Mouse (Mus musculus): ENCODE data around the gene Ly6g6e. TPM values are rescaled to one million over a fixed set of nuclear protein-coding genes. Genes with fewer than 3 reads are reported as not detected.

Gene Ly6g6e
- total RNA-seq, 1 experiment, result 13.4 TPM

- peak within 1 kb of the TSS; percentile 46 for H3K9ac ChIP-seq (ENCODE audit: insufficient read depth, low read depth, low read length, poor library complexity, severe bottlenecking)
- no peak within 1 kb of the TSS for H3K27ac ChIP-seq (ENCODE audit: insufficient read depth, low read depth, low read length, poor library complexity, severe bottlenecking)
- in situ Hi-C loops (cut with MboI; ENCODE audit: low sequenced_read_pairs in 2 of 2, unreplicated experiment in 2 of 2), result no loop called here
- peak within 1 kb of the TSS; percentile 58 to 76 for H3K4me3 ChIP-seq (ENCODE audit: insufficient read depth in 1 of 2, low read depth in 1 of 2, low read length in 2 of 2, poor library complexity in 1 of 2, severe bottlenecking in 1 of 2)
- peaks cover 10% of the 10 kb centered on the region; the same call in 1 of the 2 replicates for H3K36me3 ChIP-seq (ENCODE audit: control insufficient read depth, insufficient read depth, low read length, poor library complexity, severe bottlenecking)
- no peaks in the 10 kb centered on the region for H3K9me3 ChIP-seq (ENCODE audit: control insufficient read depth, insufficient read depth, low read depth, low read length)
- DNase-seq (ENCODE audit: low read depth, low spot score), result no peak
- TF ChIP-seq CHD2 (IDR thresholded peaks at IDR 0.05; ENCODE audit: low read depth, low read length) (no peak), HCFC1 (IDR thresholded peaks at IDR 0.05; ENCODE audit: borderline replicate concordance, insufficient read depth, low read length) (no peak), ZC3H11A (IDR thresholded peaks at IDR 0.05; ENCODE audit: borderline replicate concordance, low read depth, low read length) (no peak), ZNF384 (IDR thresholded peaks at IDR 0.05; ENCODE audit: low read depth, low read length) (no peak), MAFK (IDR thresholded peaks at IDR 0.05; ENCODE audit: insufficient read depth, low read depth, low read length) (no peak)
- H3K4me1 ChIP-seq (ENCODE audit: control insufficient read depth in 2 of 2, insufficient read depth in 2 of 2, low read length in 2 of 2, poor library complexity in 1 of 2), result peaks cover 2 to 4% of the 10 kb centered on the region in 2 experiments; a peak in 2 of 4 replicates
Observed at GRCm38 (mm10) chr17:35126206-35126611, 49.5 kb downstream of the Ly6g6e start, which contains the start of gene D17H6S53E. TSS of gene D17H6S53E (plus strand) at chr17:35126373.

- peaks cover 10% of the 10 kb centered on the region; the same call in 1 of the 2 replicates for H3K36me3 ChIP-seq (ENCODE audit: control insufficient read depth, insufficient read depth, low read length, poor library complexity, severe bottlenecking)
- no peak for DNase-seq (ENCODE audit: low read depth, low spot score)
- H3K4me3 ChIP-seq (ENCODE audit: insufficient read depth in 1 of 2, low read depth in 1 of 2, low read length in 2 of 2, poor library complexity in 1 of 2, severe bottlenecking in 1 of 2), result 0 out of 4 replicates have a peak overlapping the region, but pooled peaks of 1 of the 2 experiments have one; percentile 76
- TF ChIP-seq ZNF384 (IDR thresholded peaks at IDR 0.05; ENCODE audit: low read depth, low read length), result no peak
- TF ChIP-seq ZC3H11A (IDR thresholded peaks at IDR 0.05; ENCODE audit: borderline replicate concordance, low read depth, low read length), result no peak
- TF ChIP-seq CHD2 (IDR thresholded peaks at IDR 0.05; ENCODE audit: low read depth, low read length), result no peak
- TF ChIP-seq HCFC1 (IDR thresholded peaks at IDR 0.05; ENCODE audit: borderline replicate concordance, insufficient read depth, low read length), result no peak
- no peak for TF ChIP-seq MAFK (IDR thresholded peaks at IDR 0.05; ENCODE audit: insufficient read depth, low read depth, low read length)
- no peak overlapping the region for H3K27ac ChIP-seq (ENCODE audit: insufficient read depth, low read depth, low read length, poor library complexity, severe bottlenecking)
- H3K9ac ChIP-seq (ENCODE audit: insufficient read depth, low read depth, low read length, poor library complexity, severe bottlenecking), result no peak overlapping the region
- in situ Hi-C loops (cut with MboI; ENCODE audit: low sequenced_read_pairs in 2 of 2, unreplicated experiment in 2 of 2), result no loop called here
- no peaks in the 10 kb centered on the region for H3K9me3 ChIP-seq (ENCODE audit: control insufficient read depth, insufficient read depth, low read depth, low read length)
- H3K4me1 ChIP-seq (ENCODE audit: control insufficient read depth in 2 of 2, insufficient read depth in 2 of 2, low read length in 2 of 2, poor library complexity in 1 of 2), result peaks cover 2 to 4% of the 10 kb centered on the region in 2 experiments; a peak in 2 of 4 replicates
Observed at GRCm38 (mm10) chr17:35127017-35127416, 50.3 kb downstream of the Ly6g6e start.

Other genes starting within 250 kb of the Ly6g6e start
- gene Stk19, start 240.0 kb upstream of the Ly6g6e start, total RNA-seq (2012; rRNA removed), result 29.1 and 32.6 TPM in 2 replicates
- 39.0 and 45.2 TPM in 2 replicates for gene Dxo, start 239.9 kb upstream of the Ly6g6e start, total RNA-seq (2012; rRNA removed)
- gene Skiv2l, start 226.7 kb upstream of the Ly6g6e start, total RNA-seq (2012; rRNA removed), result 40.5 and 66.0 TPM in 2 replicates
- 50.2 and 63.4 TPM in 2 replicates for gene Nelfe, start 226.5 kb upstream of the Ly6g6e start, total RNA-seq (2012; rRNA removed)
- 0.16 and 0.18 TPM in 2 replicates for gene Cfb, start 214.4 kb upstream of the Ly6g6e start, total RNA-seq (2012; rRNA removed)
- gene Zbtb12, start 197.4 kb upstream of the Ly6g6e start, total RNA-seq (2012; rRNA removed), result 9.4 and 11.5 TPM in 2 replicates
- gene Gm20547, start 194.9 kb upstream of the Ly6g6e start, total RNA-seq (2012; rRNA removed), result 0.31 TPM in 1 of 2 replicates, not detected in the other
- 5.0 TPM in 2 replicates for gene C2, start 178.6 kb upstream of the Ly6g6e start, total RNA-seq (2012; rRNA removed)
- gene Ehmt2, start 178.4 kb upstream of the Ly6g6e start, total RNA-seq (2012; rRNA removed), result 124 and 147 TPM in 2 replicates
- gene Slc44a4, start 162.4 kb upstream of the Ly6g6e start, total RNA-seq (2012; rRNA removed), result 5.5 and 8.7 TPM in 2 replicates
- gene Neu1, start 145.6 kb upstream of the Ly6g6e start, total RNA-seq (2012; rRNA removed), result 24.0 and 40.6 TPM in 2 replicates
- 11.0 and 14.6 TPM in 2 replicates for gene Hspa1b, start 117.7 kb upstream of the Ly6g6e start, total RNA-seq (2012; rRNA removed)
- gene Gm20481, start 107.0 kb upstream of the Ly6g6e start, total RNA-seq (2012; rRNA removed), result 1.9 TPM in 1 of 2 replicates, not detected in the other
- 5.8 and 5.9 TPM in 2 replicates for gene Hspa1a, start 104.7 kb upstream of the Ly6g6e start, total RNA-seq (2012; rRNA removed)
- 0.45 and 0.48 TPM in 2 replicates for gene Hspa1l, start 104.2 kb upstream of the Ly6g6e start, total RNA-seq (2012; rRNA removed)
- gene Lsm2, start 95.0 kb upstream of the Ly6g6e start, total RNA-seq (2012; rRNA removed), result 52.1 and 64.4 TPM in 2 replicates
- 303 and 453 TPM in 2 replicates for gene Vars, start 75.9 kb upstream of the Ly6g6e start, total RNA-seq (2012; rRNA removed)
- 0.21 and 0.31 TPM in 2 replicates for gene Vwa7, start 60.3 kb upstream of the Ly6g6e start, total RNA-seq (2012; rRNA removed)
- 3.1 and 4.7 TPM in 2 replicates for gene Sapcd1, start 48.9 kb upstream of the Ly6g6e start, total RNA-seq (2012; rRNA removed)
- 2.7 and 3.2 TPM in 2 replicates for gene Msh5, start 30.2 kb upstream of the Ly6g6e start, total RNA-seq (2012; rRNA removed)
- gene Clic1, start 26.9 kb upstream of the Ly6g6e start, total RNA-seq (2012; rRNA removed), result 113 and 133 TPM in 2 replicates
- 45.0 and 57.5 TPM in 2 replicates for gene Ddah2, start 17.9 kb upstream of the Ly6g6e start, total RNA-seq (2012; rRNA removed)
- not detected in 2 replicates for gene Ly6g6c, start 11.5 kb upstream of the Ly6g6e start, total RNA-seq (2012; rRNA removed)
- gene Mpig6b, start 10.7 kb upstream of the Ly6g6e start, total RNA-seq (2012; rRNA removed), result 0.26 TPM in 1 of 2 replicates, not detected in the other
- 1.6 and 4.9 TPM in 2 replicates for gene Ly6g6d, start 1.2 kb downstream of the Ly6g6e start, total RNA-seq (2012; rRNA removed)
- gene Ly6g6f, start 8.7 kb downstream of the Ly6g6e start, total RNA-seq (2012; rRNA removed), result not detected in 2 replicates
- gene Abhd16a, start 12.4 kb downstream of the Ly6g6e start, total RNA-seq (2012; rRNA removed), result 30.7 and 40.4 TPM in 2 replicates
- gene Ly6g5c, start 31.4 kb downstream of the Ly6g6e start, total RNA-seq (2012; rRNA removed), result 0.49 TPM in 1 of 2 replicates, not detected in the other
- 1.4 and 1.5 TPM in 2 replicates for gene Ly6g5b, start 38.5 kb downstream of the Ly6g6e start, total RNA-seq (2012; rRNA removed)
- gene Gpank1, start 44.6 kb downstream of the Ly6g6e start, total RNA-seq (2012; rRNA removed), result 21.9 and 31.1 TPM in 2 replicates
- gene Csnk2b, start 45.2 kb downstream of the Ly6g6e start, total RNA-seq (2012; rRNA removed), result 78.0 and 98.6 TPM in 2 replicates
- gene D17H6S53E, start 49.5 kb downstream of the Ly6g6e start, total RNA-seq (2012; rRNA removed), result 11.2 and 11.7 TPM in 2 replicates
- gene Apom, start 55.1 kb downstream of the Ly6g6e start, total RNA-seq (2012; rRNA removed), result 7.5 and 10.0 TPM in 2 replicates
- gene Bag6, start 58.3 kb downstream of the Ly6g6e start, total RNA-seq (2012; rRNA removed), result 208 and 245 TPM in 2 replicates
- 147 and 161 TPM in 2 replicates for gene Prrc2a, start 88.0 kb downstream of the Ly6g6e start, total RNA-seq (2012; rRNA removed)
- not detected in 2 replicates for gene Aif1, start 99.2 kb downstream of the Ly6g6e start, total RNA-seq (2012; rRNA removed)
- 2.6 and 2.7 TPM in 2 replicates for gene Lst1, start 111.5 kb downstream of the Ly6g6e start, total RNA-seq (2012; rRNA removed)
- 10.1 and 19.6 TPM in 2 replicates for gene Ltb, start 117.5 kb downstream of the Ly6g6e start, total RNA-seq (2012; rRNA removed)
- 0.22 TPM in 1 of 2 replicates, not detected in the other for gene Tnf, start 125.1 kb downstream of the Ly6g6e start, total RNA-seq (2012; rRNA removed)
- gene Lta, start 128.4 kb downstream of the Ly6g6e start, total RNA-seq (2012; rRNA removed), result 0.13 TPM in 1 of 2 replicates, not detected in the other
- not detected in 2 replicates for gene Gm16181, start 143.9 kb downstream of the Ly6g6e start, total RNA-seq (2012; rRNA removed)
- 0.21 and 0.71 TPM in 2 replicates for gene Atp6v1g2, start 156.8 kb downstream of the Ly6g6e start, total RNA-seq (2012; rRNA removed)
- 6.1 and 6.6 TPM in 2 replicates for gene Nfkbil1, start 158.9 kb downstream of the Ly6g6e start, total RNA-seq (2012; rRNA removed)
- 316 and 414 TPM in 2 replicates for gene Ddx39b, start 164.8 kb downstream of the Ly6g6e start, total RNA-seq (2012; rRNA removed)
- 30.1 and 44.9 TPM in 2 replicates for gene H2-D1, start 185.8 kb downstream of the Ly6g6e start, total RNA-seq (2012; rRNA removed)
- 0.11 TPM in 1 of 2 replicates, not detected in the other for gene H2-Q1, start 243.5 kb downstream of the Ly6g6e start, total RNA-seq (2012; rRNA removed)

All from ES-E14 (cell line).